Mouse (Mus musculus) NIH3T3 (cell line): ENCODE data around the gene Ppt1.

Experiments
- DNase-seq: peaks from one replicate; pipeline ENCODE4 v3.0.0-alpha.2; 2012; ENCODE audit warnings: low read depth

Gene Ppt1

GRCm38 (mm10) chr4:122870741-122871140, 34.7 kb downstream of the Ppt1 start:
- no peak for DNase-seq

GRCm38 (mm10) chr4:122871269-122871668, 35.2 kb downstream of the Ppt1 start:
- DNase-seq: no peak

DNA sequence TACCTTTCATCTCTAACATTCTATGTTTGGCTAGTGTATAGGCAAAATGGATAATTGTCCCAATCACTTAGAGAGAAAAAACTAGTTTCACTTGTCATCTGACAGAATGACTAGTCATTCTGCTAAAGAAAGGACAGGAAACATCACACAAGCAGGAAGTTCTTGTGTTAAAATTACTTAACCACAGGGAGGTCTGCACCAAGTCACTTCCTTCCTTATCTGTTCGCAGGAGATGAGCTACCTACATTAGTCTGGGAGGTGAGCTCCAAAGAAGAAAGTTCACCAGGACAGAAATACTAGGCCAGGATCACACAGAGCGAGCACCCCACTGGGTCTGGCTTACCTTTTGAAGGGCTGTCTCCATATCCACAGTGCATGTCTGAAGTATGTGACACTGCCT, 35.9 kb downstream of the Ppt1 start:
- DNase-seq: no peak

GRCm38 (mm10) chr4:122873003-122873402, 37.0 kb downstream of the Ppt1 start:
- no peak for DNase-seq

GRCm38 (mm10) chr4:122873512-122873911, 37.5 kb downstream of the Ppt1 start:
- DNase-seq: no peak

- DNase-seq: peak; percentile 52
Measured at GRCm38 (mm10) chr4:122878333-122879070, 42.5 kb downstream of the Ppt1 start.

DNA sequence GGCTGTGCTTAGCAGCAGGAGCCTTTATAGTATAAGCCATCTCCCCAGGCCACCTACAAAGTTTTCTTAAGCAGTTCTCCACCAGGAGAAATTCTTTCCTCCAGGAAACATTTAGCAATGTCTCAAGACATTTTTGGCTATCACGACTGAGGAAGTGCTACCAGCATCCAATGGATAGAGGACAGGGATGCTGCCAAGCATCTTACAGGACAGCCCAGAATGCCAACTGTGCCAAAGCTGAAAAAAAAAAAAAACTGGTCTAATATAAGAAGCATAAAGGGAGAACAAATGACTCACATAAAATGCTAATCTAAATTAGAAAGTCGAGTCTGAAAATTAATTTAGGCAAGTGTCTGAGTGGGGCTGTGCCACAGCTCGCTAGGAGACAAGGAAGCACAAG, 46.5 kb downstream of the Ppt1 start:
- peak; percentile 38 for DNase-seq

DNA sequence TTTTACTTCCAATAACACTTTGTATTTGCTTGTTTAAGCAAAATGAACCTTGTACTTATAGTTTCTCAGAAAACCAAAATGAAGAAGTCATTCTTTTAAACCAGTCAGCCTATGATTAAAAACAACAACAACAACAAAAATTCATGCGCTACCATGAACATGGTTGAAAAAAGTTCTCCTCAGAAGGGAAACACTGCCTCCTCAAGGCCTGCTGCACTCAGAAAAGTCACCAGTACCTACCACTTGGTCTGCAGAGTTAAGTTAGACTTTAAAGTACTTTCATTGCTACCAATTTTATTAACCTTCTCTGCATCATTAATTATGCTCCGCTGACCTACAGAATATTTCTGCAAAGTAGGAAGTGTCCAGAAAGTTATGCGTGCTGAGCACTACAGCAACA, 47.3 kb downstream of the Ppt1 start:
- no peak for DNase-seq

DNA sequence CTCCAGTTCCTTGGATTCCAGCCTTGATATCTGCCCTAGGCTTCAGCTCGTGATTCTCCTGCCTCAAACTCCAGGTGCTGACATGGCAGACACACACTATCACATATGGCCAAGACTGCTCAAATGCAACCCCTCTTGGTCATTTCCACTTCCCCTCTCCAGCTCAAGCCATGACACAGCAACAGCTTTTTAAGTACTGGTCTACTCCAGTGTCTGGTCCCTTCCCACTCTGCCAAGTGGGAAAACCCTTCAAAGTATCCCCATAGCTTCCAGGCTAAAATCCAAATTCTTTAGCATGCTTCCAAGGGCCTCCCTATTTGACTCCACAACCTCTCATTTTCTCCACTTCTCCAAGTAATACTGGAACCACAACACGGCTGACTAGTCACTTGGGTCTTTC, 48.0 kb downstream of the Ppt1 start:
- DNase-seq: peak; percentile 52

DNA sequence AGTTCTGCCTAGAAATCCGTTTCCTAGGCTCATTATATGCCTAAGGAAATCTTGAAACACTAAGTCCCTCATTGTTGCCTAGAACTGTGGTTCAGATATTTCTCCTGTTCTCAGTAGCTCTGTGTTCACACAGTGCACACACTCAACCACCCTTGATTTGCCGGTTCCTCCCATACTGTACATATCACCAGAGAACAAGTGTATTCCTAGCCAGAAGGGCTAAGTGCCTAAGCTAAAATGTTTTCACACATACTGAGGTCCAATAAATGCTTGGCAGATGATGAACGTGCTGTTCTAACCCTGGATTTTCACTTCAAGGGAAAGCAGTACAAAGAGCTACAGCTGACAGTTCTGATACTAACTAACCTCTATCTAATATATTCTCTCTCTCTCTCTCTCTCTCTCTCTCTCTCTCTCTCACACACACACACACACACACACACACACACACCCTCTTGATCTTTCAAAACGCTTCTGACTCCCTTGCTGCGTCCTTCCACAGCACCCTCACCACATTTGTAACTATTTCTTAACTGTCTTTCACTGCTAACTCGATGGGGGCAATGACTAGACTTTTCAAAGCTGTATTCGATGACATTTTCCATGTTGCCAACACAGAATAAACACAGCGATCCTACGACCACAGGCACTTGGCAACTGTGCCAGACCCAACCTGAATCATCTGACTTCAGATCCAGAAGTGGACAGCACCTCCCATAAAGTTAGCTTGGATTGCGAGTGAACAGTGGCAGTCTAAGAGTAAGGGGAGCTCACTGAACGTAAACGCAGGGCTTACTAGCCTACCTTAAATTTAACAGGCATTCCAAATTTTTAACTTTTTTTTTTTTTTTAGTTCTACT, 48.7 kb downstream of the Ppt1 start:
- DNase-seq: peak; percentile 91

- DNase-seq: peak; percentile 100
Measured at GRCm38 (mm10) chr4:122885768-122886578, 49.9 kb downstream of the Ppt1 start, which contains the start of gene Cap1. Gene Cap1 (minus strand): TSS chr4:122886056.

GRCm38 (mm10) chr4:122886579-122887254, 50.7 kb downstream of the Ppt1 start:
- no peak for DNase-seq

- DNase-seq: no peak
Measured at GRCm38 (mm10) chr4:122887336-122887735, 51.3 kb downstream of the Ppt1 start.

GRCm38 (mm10) chr4:122890881-122891481, 54.9 kb downstream of the Ppt1 start:
- peak; percentile 76 for DNase-seq

DNA sequence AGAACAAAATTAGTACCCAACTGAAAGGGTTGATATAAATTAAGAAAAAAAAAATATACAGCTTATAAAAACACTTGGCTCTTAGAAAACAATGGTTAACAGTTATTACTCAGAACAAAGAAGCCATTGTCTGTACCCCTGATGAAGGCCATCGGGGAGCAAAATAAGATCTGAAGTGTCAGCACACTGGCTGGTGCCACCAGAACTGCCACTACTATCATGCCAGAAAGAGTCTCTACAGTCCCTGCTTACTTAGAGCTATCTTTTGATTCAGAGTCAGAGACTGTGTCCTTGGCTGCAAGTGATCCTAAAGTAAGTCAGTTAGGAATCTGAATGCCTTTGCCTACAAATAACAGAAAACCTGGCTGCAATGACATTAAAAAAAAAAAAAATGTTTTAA, 55.6 kb downstream of the Ppt1 start:
- no peak for DNase-seq

DNA sequence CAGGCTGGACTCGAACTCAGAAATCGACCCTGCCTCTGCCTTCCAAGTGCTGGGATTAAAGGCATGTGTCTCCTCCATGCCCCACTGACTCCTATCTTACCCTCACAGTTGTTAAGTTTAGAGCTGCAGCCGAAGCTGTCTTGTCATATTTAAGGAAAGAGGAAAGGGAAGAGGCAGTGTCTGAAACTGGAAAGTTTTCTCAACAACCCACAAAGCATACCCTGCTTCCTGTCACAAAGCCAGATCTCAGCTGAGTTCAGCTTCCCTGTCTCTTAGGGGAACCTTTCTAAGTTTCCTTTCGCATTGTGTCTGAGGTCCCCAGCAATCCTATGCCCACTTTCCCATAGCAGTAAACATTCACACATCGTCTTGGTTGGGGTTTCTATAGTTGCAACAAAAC, 56.1 kb downstream of the Ppt1 start:
- no peak for DNase-seq

- DNase-seq: no peak
Measured at GRCm38 (mm10) chr4:122897750-122898149, 61.7 kb downstream of the Ppt1 start.

DNA sequence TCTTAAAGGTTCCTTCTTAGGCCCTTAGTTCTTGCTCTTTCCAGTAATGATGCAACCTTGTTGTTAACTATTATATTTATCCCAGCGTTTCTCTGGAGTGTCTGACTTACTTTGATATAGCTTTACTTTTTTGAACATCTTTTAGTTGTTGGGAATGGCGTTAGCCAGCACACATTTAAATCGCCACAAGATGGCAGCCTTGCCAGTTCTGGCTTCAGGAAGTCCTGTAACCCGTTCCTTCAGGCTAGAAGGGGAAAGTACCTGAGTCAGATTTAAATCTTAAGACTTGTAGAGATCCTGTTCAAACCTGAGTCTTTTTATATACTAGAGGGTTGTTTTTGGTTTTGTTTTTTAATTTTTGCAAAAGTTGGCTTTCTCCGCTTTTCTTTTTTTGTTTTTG, 62.3 kb downstream of the Ppt1 start:
- peak; percentile 85 for DNase-seq

- DNase-seq: peak; percentile 19
Measured at GRCm38 (mm10) chr4:122902156-122902555, 66.1 kb downstream of the Ppt1 start.

- DNase-seq: no peak
Measured at GRCm38 (mm10) chr4:122903709-122904108, 67.7 kb downstream of the Ppt1 start.

GRCm38 (mm10) chr4:122905359-122905758, 69.3 kb downstream of the Ppt1 start:
- DNase-seq: no peak
